Mouse (Mus musculus) kidney, embryonic 16.5 days (tissue): Measurements from ENCODE around the gene Nedd9. TPM values are rescaled to one million over a fixed set of nuclear protein-coding genes. Genes with fewer than 3 reads are reported as not detected.

Experiments
- ATAC-seq: fragments of 200-750 bp; cut with Nextera tagmentation; 2 replicates; pipeline ENCODE4 v1.8.0; 2017; ENCODE audit warnings: moderate TSS enrichment; ENCODE audit not compliant: low FRiP score, low TSS enrichment
- H3K27ac ChIP-seq: fragments of 300-500 bp; sonication (generic); 2 replicates; pipeline ENCODE4 v1.5.1; 2014; ENCODE audit warnings: low read length
- H3K27me3 ChIP-seq: fragments of 300-500 bp; sonication (generic); 2 replicates; pipeline ENCODE4 v1.6.1; 2014; ENCODE audit warnings: low read length, control low read depth, mixed read lengths; ENCODE audit not compliant: insufficient read depth
- H3K36me3 ChIP-seq: fragments of 300-500 bp; sonication (generic); 2 replicates; pipeline ENCODE4 v1.6.1; 2014; ENCODE audit warnings: low read length, control low read depth, mixed read lengths; ENCODE audit not compliant: insufficient read depth
- H3K4me1 ChIP-seq: fragments of 300-500 bp; sonication (generic); 2 replicates; pipeline ENCODE4 v1.6.1; 2014; ENCODE audit warnings: low read length, control low read depth, mixed read lengths; ENCODE audit not compliant: insufficient read depth
- H3K4me2 ChIP-seq: fragments of 300-500 bp; sonication (generic); replicated peaks from 2 replicates; pipeline ENCODE4 v1.6.1; 2014; ENCODE audit warnings: low read depth, low read length
- H3K4me3 ChIP-seq: fragments of 300-500 bp; sonication (generic); 2 replicates; pipeline ENCODE4 v1.5.1; 2014; ENCODE audit warnings: mild to moderate bottlenecking, low read length
- H3K9ac ChIP-seq: fragments of 300-500 bp; sonication (generic); replicated peaks from 2 replicates; pipeline ENCODE4 v1.6.1; 2014; ENCODE audit warnings: low read length
- H3K9me3 ChIP-seq: fragments of 300-500 bp; sonication (generic); 2 replicates; pipeline ENCODE4 v1.6.1; 2016; ENCODE audit warnings: low read length, control low read depth
- WGBS: fragments of 180-500 bp; shearing (Covaris S2); extraction: QIAGEN DNeasy Blood & Tissue Kit; methylation state at CpG from one replicate; pipeline ENCODE4 v1.1.7; 2014; 5-methylcytosine and 5-hydroxymethylcytosine counted together
- polyA plus RNA-seq: library from polyadenylated mRNA; unstranded; fragments of >200 nt; fragmentation: Nextera tagmentation; extraction: Ambion mirVana; gene quantifications from 2 replicates; pipeline ENCODE4 v1.2.1, GENCODE M21; 2015

The Nedd9 gene
- polyA plus RNA-seq, 1 experiment from 2014 or later: 27.9 TPM

- Histone ChIP-seq H3K36me3 (no peaks in the 10 kb centered on the region), H3K9me3 (no peaks in the 10 kb centered on the region), H3K4me1 (peaks cover 49% of the 10 kb centered on the region), H3K9ac (peak overlapping the region; percentile 76), H3K27ac (peak overlapping the region; percentile 97), H3K4me3 (peak overlapping the region; percentile 70), H3K4me2 (peak overlapping the region; percentile 67), H3K27me3 (no peaks in the 10 kb centered on the region)
- no peak for ATAC-seq
- WGBS: 14% methylated on average over 10 of the region's 10 CpGs
Observed at GRCm38 (mm10) chr13:41358009-41358408, 129.2 kb downstream of the Nedd9 start.

- Histone ChIP-seq H3K4me3 (peak overlapping the region; percentile 70), H3K9me3 (no peaks in the 10 kb centered on the region), H3K4me2 (peak overlapping the region; percentile 67), H3K27ac (no peak overlapping the region), H3K36me3 (no peaks in the 10 kb centered on the region), H3K9ac (peak overlapping the region; percentile 76), H3K4me1 (peaks cover 53% of the 10 kb centered on the region), H3K27me3 (no peaks in the 10 kb centered on the region)
- WGBS: 26% methylated on average over 3 of the region's 3 CpGs
- no peak for ATAC-seq
Observed at GRCm38 (mm10) chr13:41357586-41357985, 129.6 kb downstream of the Nedd9 start.

GRCm38 (mm10) chr13:41357161-41357560 lies 130.0 kb downstream of the Nedd9 start:
- Histone ChIP-seq H3K9ac (peak overlapping the region; percentile 76; the same call in 1 of the 2 replicates), H3K27ac (no peak overlapping the region), H3K27me3 (no peaks in the 10 kb centered on the region), H3K4me2 (peak overlapping the region; percentile 67), H3K4me3 (peak overlapping the region; percentile 70), H3K9me3 (no peaks in the 10 kb centered on the region), H3K4me1 (peaks cover 57% of the 10 kb centered on the region), H3K36me3 (no peaks in the 10 kb centered on the region)
- WGBS: 50% methylated on average over 4 of the region's 4 CpGs
- no peak for ATAC-seq

DNA sequence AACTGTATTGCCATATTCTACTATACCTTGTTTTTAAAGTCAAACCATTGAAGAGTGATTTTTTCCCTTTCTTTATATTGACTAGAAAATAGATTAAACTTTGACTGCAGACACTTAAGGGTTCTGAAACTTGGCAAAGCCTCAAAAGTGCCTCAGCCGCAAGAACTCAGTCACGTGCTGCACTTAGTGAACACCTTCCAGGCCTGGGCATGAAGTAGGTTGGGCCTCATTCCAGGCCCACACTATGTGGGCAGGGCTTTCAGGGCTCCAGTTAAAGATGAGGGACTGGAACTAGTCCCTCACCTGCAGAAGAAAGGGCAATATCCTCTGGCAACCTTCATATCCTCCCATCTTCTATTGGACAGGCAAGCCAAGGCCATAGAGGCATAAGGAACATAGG lies 131.6 kb downstream of the Nedd9 start:
- H3K4me2 ChIP-seq: peak overlapping the region; percentile 7; the same call in 1 of the 2 replicates
- H3K9me3 ChIP-seq: no peaks in the 10 kb centered on the region
- H3K36me3 ChIP-seq: 0 out of 2 replicates have a peak, but pooled peaks cover 2% of the 10 kb centered on the region
- H3K27ac ChIP-seq: no peak overlapping the region
- no peak overlapping the region for H3K9ac ChIP-seq
- no peaks in the 10 kb centered on the region for H3K27me3 ChIP-seq
- peaks cover 61% of the 10 kb centered on the region for H3K4me1 ChIP-seq
- H3K4me3 ChIP-seq: no peak overlapping the region
- 49% methylated on average over 2 of the region's 2 CpGs for WGBS
- no peak for ATAC-seq

- Histone ChIP-seq H3K27ac (peak overlapping the region; percentile 7), H3K27me3 (no peaks in the 10 kb centered on the region), H3K4me1 (peaks cover 58% of the 10 kb centered on the region), H3K36me3 (0 out of 2 replicates have a peak, but pooled peaks cover 2% of the 10 kb centered on the region), H3K4me2 (peak overlapping the region; percentile 5), H3K4me3 (no peak overlapping the region), H3K9ac (0 out of 2 replicates have a peak overlapping the region, but pooled peaks have one; percentile 17), H3K9me3 (no peaks in the 10 kb centered on the region)
- no peak for ATAC-seq
- WGBS: 46% methylated on average over 6 of the region's 6 CpGs
Observed at GRCm38 (mm10) chr13:41354591-41354990, 132.6 kb downstream of the Nedd9 start.

DNA sequence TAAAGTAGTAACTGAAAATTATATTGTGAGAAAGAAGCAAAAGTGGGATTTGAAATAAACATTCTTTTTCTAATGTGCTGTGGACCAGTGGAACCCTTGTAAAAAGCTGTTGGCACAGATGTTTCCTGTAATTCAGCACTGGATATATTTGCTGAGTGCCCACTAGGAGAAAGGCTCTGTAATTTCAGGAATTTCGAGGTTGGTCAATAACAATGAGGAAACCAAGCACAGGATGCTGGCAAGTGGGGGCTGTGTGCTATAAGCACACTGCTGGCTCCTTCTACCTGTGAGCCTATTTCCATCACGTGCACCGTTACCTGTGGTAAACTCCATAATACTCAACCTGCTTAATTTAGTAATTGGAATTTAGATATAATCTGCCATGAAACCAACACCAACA lies 133.5 kb downstream of the Nedd9 start:
- 47% methylated on average over 3 of the region's 3 CpGs for WGBS
- Histone ChIP-seq H3K9me3 (no peaks in the 10 kb centered on the region), H3K36me3 (0 out of 2 replicates have a peak, but pooled peaks cover 2% of the 10 kb centered on the region), H3K9ac (no peak overlapping the region), H3K27me3 (no peaks in the 10 kb centered on the region), H3K4me2 (no peak overlapping the region), H3K4me3 (no peak overlapping the region), H3K27ac (no peak overlapping the region), H3K4me1 (peaks cover 62% of the 10 kb centered on the region)
- no peak for ATAC-seq

- H3K9me3 ChIP-seq: no peaks in the 10 kb centered on the region
- no peak overlapping the region for H3K27ac ChIP-seq
- no peak for ATAC-seq
- peaks cover 55% of the 10 kb centered on the region for H3K4me1 ChIP-seq
- no peaks in the 10 kb centered on the region for H3K27me3 ChIP-seq
- 0 out of 2 replicates have a peak, but pooled peaks cover 2% of the 10 kb centered on the region for H3K36me3 ChIP-seq
- WGBS: 57% methylated on average over 5 of the region's 5 CpGs
- H3K9ac ChIP-seq: no peak overlapping the region
- no peak overlapping the region for H3K4me2 ChIP-seq
- no peak overlapping the region for H3K4me3 ChIP-seq
Observed at GRCm38 (mm10) chr13:41352352-41352751, 134.8 kb downstream of the Nedd9 start.

DNA sequence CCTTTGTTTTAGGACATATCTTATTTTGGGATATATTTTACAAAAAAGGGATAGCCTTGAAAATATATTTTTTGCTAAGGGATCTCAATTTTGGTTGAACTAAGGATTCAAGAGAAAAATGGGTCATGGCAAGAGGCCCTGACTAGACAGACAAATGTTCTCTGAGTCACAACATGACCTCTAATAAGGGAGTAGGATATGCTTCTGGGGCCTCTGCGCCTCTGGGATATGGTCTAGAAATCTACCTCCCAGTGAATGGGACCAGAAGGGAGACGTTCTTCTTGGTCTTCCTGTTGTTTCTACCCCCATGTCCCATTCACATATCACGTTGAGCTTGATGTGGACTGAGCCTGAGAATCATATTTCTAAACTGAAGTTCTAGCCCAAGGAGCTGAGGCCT lies 136.6 kb downstream of the Nedd9 start:
- Histone ChIP-seq H3K27me3 (no peaks in the 10 kb centered on the region), H3K27ac (no peak overlapping the region), H3K4me1 (peaks cover 52% of the 10 kb centered on the region), H3K4me3 (no peak overlapping the region), H3K4me2 (no peak overlapping the region), H3K36me3 (0 out of 2 replicates have a peak, but pooled peaks cover 2% of the 10 kb centered on the region), H3K9ac (no peak overlapping the region), H3K9me3 (no peaks in the 10 kb centered on the region)
- 70% methylated on average over 3 of the region's 3 CpGs for WGBS
- ATAC-seq: no peak

DNA sequence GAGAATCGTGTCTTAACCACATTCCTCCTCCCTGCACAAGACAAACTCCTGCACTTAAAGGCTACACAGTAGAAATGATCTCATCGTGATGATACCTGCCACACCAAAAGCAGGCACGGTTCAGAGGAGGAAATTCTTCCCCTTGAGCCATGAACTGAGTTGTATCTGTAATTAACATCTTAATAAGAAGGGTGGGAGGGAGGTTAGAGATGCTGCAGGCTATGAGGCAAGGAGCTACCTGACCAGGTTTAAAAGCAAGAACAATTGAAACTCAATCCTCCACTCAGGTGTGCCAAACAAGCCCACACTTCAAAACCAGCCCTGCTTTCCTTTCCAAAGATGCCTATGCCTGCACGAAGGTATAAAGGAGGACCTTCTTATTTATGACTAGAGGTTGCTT lies 137.4 kb downstream of the Nedd9 start:
- Histone ChIP-seq H3K27me3 (no peaks in the 10 kb centered on the region), H3K9me3 (no peaks in the 10 kb centered on the region), H3K4me3 (no peak overlapping the region), H3K4me1 (peaks cover 55% of the 10 kb centered on the region), H3K4me2 (no peak overlapping the region), H3K36me3 (0 out of 2 replicates have a peak, but pooled peaks cover 2% of the 10 kb centered on the region), H3K27ac (no peak overlapping the region), H3K9ac (no peak overlapping the region)
- 50% methylated on average over 4 of the region's 4 CpGs for WGBS
- no peak for ATAC-seq

DNA sequence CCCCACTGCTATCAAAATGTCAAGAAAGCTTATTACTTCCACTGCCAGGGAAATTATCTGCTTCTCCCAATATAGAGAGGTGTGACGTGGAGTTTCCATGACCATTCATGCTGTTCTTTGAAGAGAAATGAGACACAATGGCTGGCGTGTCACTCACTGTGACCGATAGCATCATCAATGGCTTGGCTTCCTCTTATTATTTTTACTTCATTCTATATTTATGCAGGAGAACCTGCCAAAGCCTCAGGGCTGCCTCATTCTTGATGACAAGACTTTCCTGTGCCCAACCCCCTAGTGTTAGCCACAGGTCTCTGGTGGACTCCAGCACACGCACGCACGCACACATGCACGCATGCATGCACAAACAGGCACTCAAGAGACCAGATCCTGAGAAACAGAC lies 141.4 kb downstream of the Nedd9 start:
- ATAC-seq: peak; percentile 33; the same call in 1 of the 2 replicates
- H3K4me2 ChIP-seq: no peak overlapping the region

More for the DNA sequence above, 141.4 kb downstream of the Nedd9 start:
- WGBS: 60% methylated on average over 7 of the region's 7 CpGs
- Histone ChIP-seq H3K27me3 (no peaks in the 10 kb centered on the region), H3K9me3 (no peaks in the 10 kb centered on the region), H3K9ac (no peak overlapping the region), H3K27ac (peak overlapping the region; percentile 66), H3K4me1 (peaks cover 63% of the 10 kb centered on the region), H3K4me3 (no peak overlapping the region), H3K36me3 (peaks cover 5% of the 10 kb centered on the region; the same call in 1 of the 2 replicates)
